Mouse (Mus musculus): Measurements from ENCODE around the gene Zscan4-ps2. TPM values are rescaled to one million over a fixed set of nuclear protein-coding genes. Genes with fewer than 3 reads are reported as not detected.

Gene Zscan4-ps2
- polyA plus RNA-seq (2014; fragmentation: Illumina TruSeq; extraction: RNeasy Lipid Tissue Mini Kit (QIAGEN cat#74804)): not detected

GRCm38 (mm10) chr7:11514010-11514409 is at the start of gene Zscan4-ps2:
Gene Zscan4-ps2 (plus strand): TSS chr7:11514310.

Other genes starting within 250 kb of the Zscan4-ps2 start
- not detected for gene Zscan4e, start 203.6 kb upstream of the Zscan4-ps2 start, polyA plus RNA-seq (2014; fragmentation: Illumina TruSeq; extraction: RNeasy Lipid Tissue Mini Kit (QIAGEN cat#74804))
- gene Zscan4f, start 116.4 kb upstream of the Zscan4-ps2 start, polyA plus RNA-seq (2014; fragmentation: Illumina TruSeq; extraction: RNeasy Lipid Tissue Mini Kit (QIAGEN cat#74804)): not detected
- gene Zscan4-ps3, start 95.0 kb downstream of the Zscan4-ps2 start, polyA plus RNA-seq (2014; fragmentation: Illumina TruSeq; extraction: RNeasy Lipid Tissue Mini Kit (QIAGEN cat#74804)): not detected
- gene Vmn1r72, start 165.8 kb downstream of the Zscan4-ps2 start, polyA plus RNA-seq (2014; fragmentation: Illumina TruSeq; extraction: RNeasy Lipid Tissue Mini Kit (QIAGEN cat#74804)): not detected
- not detected for gene Vmn1r73, start 216.0 kb downstream of the Zscan4-ps2 start, polyA plus RNA-seq (2014; fragmentation: Illumina TruSeq; extraction: RNeasy Lipid Tissue Mini Kit (QIAGEN cat#74804))